Mouse (Mus musculus) erythroblast, embryonic 14.5 days (primary cell): ENCODE measurements around the gene Cd47.

Source experiments
- GATA1 ChIP-seq: IDR thresholded peaks from 2 replicates; pipeline ENCODE4 v1.6.1; 2012; ENCODE audit warnings: low read length, inconsistent platforms, mixed read lengths
- TAL1 ChIP-seq: IDR thresholded peaks from 3 replicates; pipeline ENCODE4 v1.6.1; 2012; ENCODE audit warnings: low read length, inconsistent platforms, mixed read lengths

DNA sequence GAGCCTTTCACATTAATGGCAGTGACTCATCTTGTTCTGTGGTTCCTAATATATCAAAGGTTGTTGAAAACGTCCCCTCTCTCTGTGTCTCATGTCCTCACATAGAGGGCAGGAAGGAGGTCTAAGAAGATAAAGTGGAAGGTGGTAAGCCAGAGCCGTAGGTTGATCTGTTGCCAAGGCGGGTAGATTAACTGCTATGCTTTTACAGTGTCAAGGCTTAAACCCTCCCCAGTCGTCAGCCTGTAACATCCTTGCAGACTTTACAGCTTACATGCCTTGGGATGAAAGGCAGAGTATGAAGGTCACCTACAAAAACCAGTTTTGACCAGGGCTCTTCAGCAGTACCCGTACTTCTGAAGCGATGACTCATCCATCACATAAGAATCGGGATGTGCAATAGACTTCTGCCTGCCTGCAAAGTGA, 7.1 kb downstream of the Cd47 start:
- TF ChIP-seq TAL1 (no peak), GATA1 (no peak)
